Mouse (Mus musculus): ENCODE measurements around the gene Fuz. TPM values are rescaled to one million over a fixed set of nuclear protein-coding genes. Genes with fewer than 3 reads are reported as not detected.

Gene Fuz
- polyA plus RNA-seq (2015; fragmentation: Nextera tagmentation; extraction: Ambion mirVana), result 23.1 and 24.7 TPM in 2 replicates

DNA sequence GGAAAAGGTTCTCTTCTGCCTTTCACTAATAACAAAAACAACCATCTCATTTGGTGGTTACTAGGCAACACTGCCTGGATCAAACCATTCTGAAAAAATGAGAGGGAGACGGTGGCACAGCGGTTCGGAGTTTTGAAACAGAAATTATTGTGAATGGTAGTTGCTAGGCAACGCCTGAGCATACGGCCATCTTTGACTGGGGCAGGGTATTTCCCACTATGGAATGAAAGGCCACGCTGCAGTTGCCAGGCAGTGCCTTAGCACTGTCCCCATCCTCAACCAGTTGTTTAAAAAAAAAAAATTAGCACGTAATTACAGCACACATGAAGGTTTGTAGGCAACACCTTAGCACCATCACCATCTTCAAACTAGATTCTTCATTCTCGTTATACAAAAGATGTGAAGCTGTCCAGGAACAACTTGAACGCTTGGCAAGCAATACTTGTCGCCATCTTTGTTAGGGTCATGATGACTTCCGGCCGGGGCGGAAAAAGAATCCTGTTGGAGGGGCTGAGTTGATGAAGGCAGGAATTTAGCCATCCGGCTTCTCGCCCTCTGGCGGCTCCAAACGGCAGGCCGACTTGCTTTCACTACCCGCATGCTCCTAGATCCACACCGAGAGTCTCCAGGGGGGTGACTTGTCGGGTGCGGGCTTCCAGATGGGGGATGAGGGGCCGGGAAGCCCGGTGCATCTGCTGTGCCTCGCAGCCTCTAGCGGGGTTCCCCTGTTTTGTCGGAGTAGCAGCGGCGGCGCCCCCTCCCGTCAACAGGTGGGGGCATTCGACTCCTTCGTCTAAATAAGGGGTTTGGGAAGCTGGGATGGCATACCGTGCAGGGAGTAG lies at the start of gene Fuz:
Gene Fuz (plus strand): TSS at position 487 of the 842 bp plus-strand sequence.
- WGBS, result 1% methylated on average over 34 of the region's 34 CpGs
- Histone ChIP-seq H3K36me3 (ENCODE audit: control insufficient read depth, insufficient read depth, low read length) (0 out of 2 replicates have a peak, but pooled peaks cover 8% of the 10 kb centered on the region), H3K4me3 (replicated peaks; ENCODE audit: low read length) (peak within 1 kb of the TSS; percentile 69), H3K9me3 (replicated peaks; ENCODE audit: control insufficient read depth, low read length) (no peaks in the 10 kb centered on the region), H3K4me2 (ENCODE audit: low read depth, low read length) (peak within 1 kb of the TSS; percentile 71), H3K27me3 (ENCODE audit: control insufficient read depth, insufficient read depth, low read length) (no peaks in the 10 kb centered on the region), H3K9ac (ENCODE audit: low read length) (peak within 1 kb of the TSS; percentile 84), H3K4me1 (ENCODE audit: control insufficient read depth, insufficient read depth, low read length) (peaks cover 41% of the 10 kb centered on the region), H3K27ac (ENCODE audit: low read length) (peak within 1 kb of the TSS; percentile 89)
- ATAC-seq (ENCODE audit: insufficient read depth, low FRiP score), result peak; percentile 51

- H3K27ac ChIP-seq (ENCODE audit: low read length), result no peak overlapping the region
- no peak for ATAC-seq (ENCODE audit: insufficient read depth, low FRiP score)
- H3K27me3 ChIP-seq (ENCODE audit: control insufficient read depth, insufficient read depth, low read length), result no peaks in the 10 kb centered on the region
- H3K4me2 ChIP-seq (ENCODE audit: low read depth, low read length), result no peak overlapping the region
- no peak overlapping the region for H3K4me3 ChIP-seq (replicated peaks; ENCODE audit: low read length)
- H3K9ac ChIP-seq (ENCODE audit: low read length), result no peak overlapping the region
- WGBS, result 84% methylated on average over 7 of the region's 7 CpGs
- no peaks in the 10 kb centered on the region for H3K9me3 ChIP-seq (replicated peaks; ENCODE audit: control insufficient read depth, low read length)
- peaks cover 22% of the 10 kb centered on the region for H3K4me1 ChIP-seq (ENCODE audit: control insufficient read depth, insufficient read depth, low read length)
- H3K36me3 ChIP-seq (ENCODE audit: control insufficient read depth, insufficient read depth, low read length), result peaks cover 23% of the 10 kb centered on the region
These were observed 49.1 kb upstream of the Fuz start for GRCm38 (mm10) chr7:44846804-44847203.

DNA sequence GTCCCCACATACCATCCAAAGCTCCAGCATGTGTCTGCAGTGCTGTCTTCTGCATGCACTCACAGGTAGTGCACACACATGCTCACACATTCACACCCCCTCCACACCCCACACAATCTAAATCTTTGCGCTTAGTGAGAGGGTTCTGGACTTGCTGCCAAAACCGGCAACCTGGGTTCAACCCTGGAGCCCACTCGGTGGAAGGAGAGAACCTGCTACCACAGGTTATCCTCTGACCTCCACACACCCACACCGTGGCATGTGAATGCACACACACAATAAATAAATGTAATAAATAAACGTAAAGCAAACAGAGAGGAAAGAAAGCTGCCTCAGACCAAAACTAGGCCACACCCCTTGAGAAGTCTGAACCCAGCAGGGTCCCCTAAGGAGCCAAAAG lies 48.1 kb upstream of the Fuz start:
- no peak for ATAC-seq (ENCODE audit: insufficient read depth, low FRiP score)
- H3K27me3 ChIP-seq (ENCODE audit: control insufficient read depth, insufficient read depth, low read length), result no peaks in the 10 kb centered on the region
- H3K9ac ChIP-seq (ENCODE audit: low read length), result peak overlapping the region; percentile 71
- H3K4me1 ChIP-seq (ENCODE audit: control insufficient read depth, insufficient read depth, low read length), result peaks cover 22% of the 10 kb centered on the region
- H3K9me3 ChIP-seq (replicated peaks; ENCODE audit: control insufficient read depth, low read length), result no peaks in the 10 kb centered on the region
- WGBS, result 61% methylated on average over 5 of the region's 5 CpGs
- peak overlapping the region; percentile 93 for H3K4me2 ChIP-seq (ENCODE audit: low read depth, low read length)
- peaks cover 17% of the 10 kb centered on the region for H3K36me3 ChIP-seq (ENCODE audit: control insufficient read depth, insufficient read depth, low read length)
- peak overlapping the region; percentile 97; the same call in 1 of the 2 replicates for H3K27ac ChIP-seq (ENCODE audit: low read length)
- H3K4me3 ChIP-seq (replicated peaks; ENCODE audit: low read length), result peak overlapping the region; percentile 66

DNA sequence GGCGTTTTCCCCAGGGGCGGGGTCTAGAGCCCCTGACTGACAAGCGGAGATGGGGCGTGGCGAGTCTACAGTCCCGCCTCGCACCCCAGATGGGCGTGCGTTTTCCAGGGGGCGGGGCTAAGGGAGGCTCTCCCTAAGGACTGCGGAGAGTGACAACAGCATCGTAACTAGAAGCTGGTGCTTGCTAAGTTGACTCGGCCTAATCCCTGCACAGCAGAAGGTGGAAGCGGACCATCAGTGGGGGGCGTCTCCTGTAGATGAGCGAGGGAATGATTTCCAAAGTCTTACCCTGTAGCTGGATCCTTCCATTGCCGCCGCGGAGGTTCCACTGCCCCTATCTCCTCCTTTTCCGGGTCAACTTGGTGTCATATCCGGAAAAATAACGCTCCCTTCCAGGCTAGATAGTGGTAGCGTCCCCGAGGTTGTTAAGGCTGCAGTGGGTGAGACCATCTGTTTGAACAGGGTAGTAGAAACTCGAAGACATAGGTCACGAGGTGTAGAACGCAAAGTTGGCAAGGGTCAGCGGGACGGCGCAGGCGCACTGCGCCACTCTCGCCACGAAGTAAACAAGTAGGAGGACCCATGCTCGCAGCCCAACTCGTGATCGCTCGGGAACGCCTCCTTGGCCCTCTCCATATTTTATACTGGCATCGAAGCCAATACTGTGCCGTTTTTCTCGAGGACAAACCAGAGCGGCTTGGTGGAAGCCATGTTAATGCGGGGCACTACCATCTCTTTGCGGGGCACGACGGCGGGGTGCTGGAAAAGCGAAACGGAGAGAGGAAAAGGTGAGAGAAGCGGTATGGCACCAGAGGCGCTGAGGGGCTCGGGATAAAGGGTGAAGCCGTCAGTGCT lies 47.1 kb upstream of the Fuz start, which contains the start of the genes Akt1s1 and Tbc1d17:
Gene Akt1s1 (plus strand): TSS at position 431 of the 855 bp plus-strand sequence.
Gene Tbc1d17 (minus strand): TSS at position 519 of the 855 bp plus-strand sequence.
- H3K27ac ChIP-seq (ENCODE audit: low read length), result peak within 1 kb of the TSS; percentile 97

GRCm38 (mm10) chr7:44849416-44850111 lies 46.3 kb upstream of the Fuz start:
- H3K4me3 ChIP-seq (replicated peaks; ENCODE audit: low read length), result peak overlapping the region; percentile 66
- peaks cover 36% of the 10 kb centered on the region for H3K4me1 ChIP-seq (ENCODE audit: control insufficient read depth, insufficient read depth, low read length)
- H3K27me3 ChIP-seq (ENCODE audit: control insufficient read depth, insufficient read depth, low read length), result no peaks in the 10 kb centered on the region
- H3K4me2 ChIP-seq (ENCODE audit: low read depth, low read length), result peak overlapping the region; percentile 93
- ATAC-seq (ENCODE audit: insufficient read depth, low FRiP score), result peak; percentile 71
- WGBS, result under 1% methylated on average over 41 of the region's 41 CpGs
- H3K9me3 ChIP-seq (replicated peaks; ENCODE audit: control insufficient read depth, low read length), result no peaks in the 10 kb centered on the region
- H3K27ac ChIP-seq (ENCODE audit: low read length), result peak overlapping the region; percentile 97
- H3K9ac ChIP-seq (ENCODE audit: low read length), result peak overlapping the region; percentile 84
- peaks cover 15% of the 10 kb centered on the region for H3K36me3 ChIP-seq (ENCODE audit: control insufficient read depth, insufficient read depth, low read length)

More for the DNA sequence above, 47.1 kb upstream of the Fuz start, which contains the start of the genes Akt1s1 and Tbc1d17:
- no peaks in the 10 kb centered on the region for H3K9me3 ChIP-seq (replicated peaks; ENCODE audit: control insufficient read depth, low read length)
- H3K4me2 ChIP-seq (ENCODE audit: low read depth, low read length), result peak within 1 kb of the TSS; percentile 93
- peak within 1 kb of the TSS; percentile 66 for H3K4me3 ChIP-seq (replicated peaks; ENCODE audit: low read length)
- no peaks in the 10 kb centered on the region for H3K27me3 ChIP-seq (ENCODE audit: control insufficient read depth, insufficient read depth, low read length)
- peaks cover 29% of the 10 kb centered on the region for H3K4me1 ChIP-seq (ENCODE audit: control insufficient read depth, insufficient read depth, low read length)
- peak; percentile 87 for ATAC-seq (ENCODE audit: insufficient read depth, low FRiP score)
- H3K9ac ChIP-seq (ENCODE audit: low read length), result peak within 1 kb of the TSS; percentile 84
- WGBS, result under 1% methylated on average over 54 of the region's 54 CpGs
- peaks cover 15% of the 10 kb centered on the region for H3K36me3 ChIP-seq (ENCODE audit: control insufficient read depth, insufficient read depth, low read length)

DNA sequence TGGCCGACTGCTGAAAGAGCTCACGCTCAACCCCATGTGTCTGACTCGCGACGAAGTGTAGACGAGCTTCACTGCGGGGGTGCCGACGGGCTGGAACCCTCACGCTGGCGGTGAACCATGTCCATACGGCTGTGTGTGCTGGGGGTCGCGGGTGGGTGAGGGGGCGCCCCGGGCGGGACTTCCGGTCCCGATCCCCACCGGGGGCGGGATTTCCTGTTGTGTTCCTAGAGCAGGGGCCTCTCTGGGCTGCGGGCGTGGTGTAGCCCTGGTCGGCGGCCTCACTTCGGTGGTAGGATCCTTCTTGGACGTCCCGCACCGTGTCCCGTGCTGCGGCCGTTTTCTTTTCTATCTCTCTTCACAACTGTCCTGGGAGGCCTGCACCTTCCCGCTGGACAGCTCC lies 45.7 kb upstream of the Fuz start:
- peaks cover 40% of the 10 kb centered on the region for H3K4me1 ChIP-seq (ENCODE audit: control insufficient read depth, insufficient read depth, low read length)
- no peaks in the 10 kb centered on the region for H3K27me3 ChIP-seq (ENCODE audit: control insufficient read depth, insufficient read depth, low read length)
- H3K9ac ChIP-seq (ENCODE audit: low read length), result peak overlapping the region; percentile 84
- H3K4me2 ChIP-seq (ENCODE audit: low read depth, low read length), result peak overlapping the region; percentile 93
- ATAC-seq (ENCODE audit: insufficient read depth, low FRiP score), result peak; percentile 23
- H3K9me3 ChIP-seq (replicated peaks; ENCODE audit: control insufficient read depth, low read length), result no peaks in the 10 kb centered on the region
- peaks cover 15% of the 10 kb centered on the region for H3K36me3 ChIP-seq (ENCODE audit: control insufficient read depth, insufficient read depth, low read length)
- H3K4me3 ChIP-seq (replicated peaks; ENCODE audit: low read length), result peak overlapping the region; percentile 66
- peak overlapping the region; percentile 97 for H3K27ac ChIP-seq (ENCODE audit: low read length)
- WGBS, result under 1% methylated on average over 29 of the region's 33 CpGs

DNA sequence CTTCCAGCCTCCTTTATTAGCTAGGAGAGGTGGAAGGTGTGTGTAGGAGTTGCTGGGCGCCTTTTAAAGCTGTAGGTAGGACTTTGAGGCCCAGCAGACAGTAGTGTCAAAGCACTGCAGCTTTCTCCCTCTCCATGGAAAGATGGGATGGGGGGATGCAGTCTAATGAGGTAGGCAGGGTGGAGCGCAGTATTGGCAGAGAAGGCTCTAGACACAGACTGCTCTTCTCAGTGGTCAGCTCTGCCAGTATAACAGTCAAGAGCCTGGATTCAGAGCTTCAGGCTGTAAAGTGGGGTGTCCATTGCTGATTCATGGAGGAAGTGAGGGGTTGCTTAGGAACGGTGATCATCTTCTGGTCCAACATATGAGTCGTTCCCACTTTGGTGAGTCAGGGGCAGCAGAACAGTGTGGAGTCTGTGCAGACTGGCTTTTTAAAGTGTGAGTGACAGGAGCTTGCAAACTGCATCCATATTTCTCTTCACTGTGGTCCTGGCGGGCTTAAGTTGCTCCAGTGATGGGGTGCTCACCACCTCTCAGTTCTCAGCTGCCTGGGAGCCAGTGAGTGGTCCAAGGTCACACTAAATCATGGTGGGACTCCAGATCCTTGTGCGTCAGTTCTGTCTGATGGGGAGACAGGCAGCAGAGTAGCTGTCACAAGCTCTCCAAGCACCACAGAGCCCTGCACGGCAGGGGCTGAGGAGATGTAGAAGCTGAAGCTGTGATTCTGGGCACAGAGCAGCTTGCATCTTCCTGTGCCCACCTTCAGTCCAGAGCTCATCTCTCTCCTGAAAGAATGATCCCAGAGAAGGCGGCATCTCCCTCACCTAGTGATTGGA lies 44.9 kb upstream of the Fuz start:
- no peak for ATAC-seq (ENCODE audit: insufficient read depth, low FRiP score)
- H3K4me2 ChIP-seq (ENCODE audit: low read depth, low read length), result peak overlapping the region; percentile 93
- peaks cover 46% of the 10 kb centered on the region for H3K4me1 ChIP-seq (ENCODE audit: control insufficient read depth, insufficient read depth, low read length)
- WGBS, result 77% methylated on average over 8 of the region's 8 CpGs
- H3K27ac ChIP-seq (ENCODE audit: low read length), result peak overlapping the region; percentile 97
- no peaks in the 10 kb centered on the region for H3K9me3 ChIP-seq (replicated peaks; ENCODE audit: control insufficient read depth, low read length)
- peak overlapping the region; percentile 66 for H3K4me3 ChIP-seq (replicated peaks; ENCODE audit: low read length)
- peaks cover 7% of the 10 kb centered on the region for H3K36me3 ChIP-seq (ENCODE audit: control insufficient read depth, insufficient read depth, low read length)
- no peaks in the 10 kb centered on the region for H3K27me3 ChIP-seq (ENCODE audit: control insufficient read depth, insufficient read depth, low read length)
- peak overlapping the region; percentile 84 for H3K9ac ChIP-seq (ENCODE audit: low read length)
